Mouse (Mus musculus): ENCODE results near the gene Nav2. TPM values are rescaled to one million over a fixed set of nuclear protein-coding genes. Genes with fewer than 3 reads are reported as not detected.

Nav2 gene
- polyA plus RNA-seq, 1 experiment from 2014 or later, result 22.4 TPM

- Histone ChIP-seq H3K4me3 (ENCODE audit: low read depth, low read length) (no peak overlapping the region), H3K4me2 (replicated peaks; ENCODE audit: low read depth, low read length) (no peak overlapping the region), H3K27ac (ENCODE audit: low read length) (no peak overlapping the region), H3K36me3 (ENCODE audit: insufficient read depth, low read length) (no peaks in the 10 kb centered on the region), H3K27me3 (replicated peaks; ENCODE audit: insufficient read depth, low read length) (no peaks in the 10 kb centered on the region), H3K9me3 (ENCODE audit: low read length) (no peaks in the 10 kb centered on the region), H3K4me1 (ENCODE audit: insufficient read depth, low read depth, low read length) (peaks cover 6% of the 10 kb centered on the region; the same call in 1 of the 2 replicates), H3K9ac (replicated peaks; ENCODE audit: low read depth) (no peak overlapping the region)
- DNase-seq (ENCODE audit: low spot score) (no peak), ATAC-seq (no peak)
- TF ChIP-seq CTCF (IDR thresholded peaks at IDR 0.05) (no peak), EP300 (IDR thresholded peaks at IDR 0.05) (no peak)
- WGBS, result 47% methylated on average over 9 of the region's 9 CpGs
Observed at GRCm38 (mm10) chr7:49326967-49327742, 418.6 kb downstream of the Nav2 start.

GRCm38 (mm10) chr7:49330181-49330580 is 421.7 kb downstream of the Nav2 start:
- no peaks in the 10 kb centered on the region for H3K27me3 ChIP-seq (replicated peaks; ENCODE audit: insufficient read depth, low read length)
- no peak for DNase-seq (ENCODE audit: low spot score)
- TF ChIP-seq CTCF (IDR thresholded peaks at IDR 0.05), result no peak
- no peak for TF ChIP-seq EP300 (IDR thresholded peaks at IDR 0.05)
- H3K36me3 ChIP-seq (ENCODE audit: insufficient read depth, low read length), result no peaks in the 10 kb centered on the region
- H3K4me1 ChIP-seq (ENCODE audit: insufficient read depth, low read depth, low read length), result peaks cover 6% of the 10 kb centered on the region; the same call in 1 of the 2 replicates
- no peak overlapping the region for H3K27ac ChIP-seq (ENCODE audit: low read length)
- no peak overlapping the region for H3K4me3 ChIP-seq (ENCODE audit: low read depth, low read length)
- H3K9ac ChIP-seq (replicated peaks; ENCODE audit: low read depth), result no peak overlapping the region
- 63% methylated on average over 4 of the region's 4 CpGs for WGBS
- H3K9me3 ChIP-seq (ENCODE audit: low read length), result no peaks in the 10 kb centered on the region
- no peak for ATAC-seq
- no peak overlapping the region for H3K4me2 ChIP-seq (replicated peaks; ENCODE audit: low read depth, low read length)

- Histone ChIP-seq H3K4me3 (ENCODE audit: low read depth, low read length) (no peak overlapping the region), H3K9ac (replicated peaks; ENCODE audit: low read depth) (no peak overlapping the region), H3K4me2 (replicated peaks; ENCODE audit: low read depth, low read length) (no peak overlapping the region), H3K4me1 (ENCODE audit: insufficient read depth, low read depth, low read length) (no peaks in the 10 kb centered on the region; the same call in 1 of the 2 replicates), H3K36me3 (ENCODE audit: insufficient read depth, low read length) (no peaks in the 10 kb centered on the region), H3K27me3 (replicated peaks; ENCODE audit: insufficient read depth, low read length) (no peaks in the 10 kb centered on the region), H3K9me3 (ENCODE audit: low read length) (no peaks in the 10 kb centered on the region), H3K27ac (ENCODE audit: low read length) (no peak overlapping the region)
- no peak for TF ChIP-seq CTCF (IDR thresholded peaks at IDR 0.05)
- no peak for TF ChIP-seq EP300 (IDR thresholded peaks at IDR 0.05)
- 62% methylated on average over 4 of the region's 4 CpGs for WGBS
- ATAC-seq, result no peak
- no peak for DNase-seq (ENCODE audit: low spot score)
Observed at GRCm38 (mm10) chr7:49331939-49332338, 423.4 kb downstream of the Nav2 start.

- H3K4me1 ChIP-seq (ENCODE audit: insufficient read depth, low read depth, low read length), result no peaks in the 10 kb centered on the region
- TF ChIP-seq CTCF (IDR thresholded peaks at IDR 0.05), result no peak
- TF ChIP-seq EP300 (IDR thresholded peaks at IDR 0.05), result no peak
- no peak overlapping the region for H3K27ac ChIP-seq (ENCODE audit: low read length)
- H3K36me3 ChIP-seq (ENCODE audit: insufficient read depth, low read length), result no peaks in the 10 kb centered on the region
- H3K4me2 ChIP-seq (replicated peaks; ENCODE audit: low read depth, low read length), result no peak overlapping the region
- peak; percentile 46 for ATAC-seq
- H3K9ac ChIP-seq (replicated peaks; ENCODE audit: low read depth), result no peak overlapping the region
- peak; percentile 33 for DNase-seq (ENCODE audit: low spot score)
- no peaks in the 10 kb centered on the region for H3K9me3 ChIP-seq (ENCODE audit: low read length)
- 52% methylated on average over 7 of the region's 7 CpGs for WGBS
- no peaks in the 10 kb centered on the region for H3K27me3 ChIP-seq (replicated peaks; ENCODE audit: insufficient read depth, low read length)
- H3K4me3 ChIP-seq (ENCODE audit: low read depth, low read length), result no peak overlapping the region
Observed at GRCm38 (mm10) chr7:49332644-49333043, 424.1 kb downstream of the Nav2 start.

GRCm38 (mm10) chr7:49334163-49334562 is 425.6 kb downstream of the Nav2 start:
- DNase-seq (ENCODE audit: low spot score) (no peak), ATAC-seq (no peak)
- H3K4me1 ChIP-seq (ENCODE audit: insufficient read depth, low read depth, low read length), result no peaks in the 10 kb centered on the region
- WGBS, result 72% methylated on average over 5 of the region's 5 CpGs
- no peak for TF ChIP-seq EP300 (IDR thresholded peaks at IDR 0.05)
- no peaks in the 10 kb centered on the region for H3K9me3 ChIP-seq (ENCODE audit: low read length)
- no peak overlapping the region for H3K4me2 ChIP-seq (replicated peaks; ENCODE audit: low read depth, low read length)
- no peak overlapping the region for H3K9ac ChIP-seq (replicated peaks; ENCODE audit: low read depth)
- H3K27me3 ChIP-seq (replicated peaks; ENCODE audit: insufficient read depth, low read length), result no peaks in the 10 kb centered on the region
- H3K36me3 ChIP-seq (ENCODE audit: insufficient read depth, low read length), result no peaks in the 10 kb centered on the region
- no peak overlapping the region for H3K4me3 ChIP-seq (ENCODE audit: low read depth, low read length)
- no peak overlapping the region for H3K27ac ChIP-seq (ENCODE audit: low read length)

DNA sequence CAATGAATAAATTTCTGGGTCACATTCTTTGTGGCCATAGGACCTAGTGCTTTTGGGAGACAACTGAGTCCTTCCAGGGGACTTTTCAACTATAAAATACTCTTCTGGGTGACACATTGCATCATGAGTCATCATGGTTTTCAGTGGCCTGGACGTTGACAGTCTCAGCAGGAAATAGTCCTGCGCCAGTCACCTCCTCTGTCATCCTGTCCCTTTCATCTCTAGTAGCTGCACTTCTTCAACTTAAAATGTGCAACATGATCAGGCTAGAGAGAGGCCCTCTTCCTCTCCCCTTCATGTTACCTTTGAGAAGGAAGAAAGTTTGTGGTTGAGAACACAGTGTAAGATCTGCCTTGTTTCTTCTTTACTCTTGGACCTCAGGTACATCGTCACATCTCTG is 426.5 kb downstream of the Nav2 start:
- DNase-seq (ENCODE audit: low spot score) (no peak), ATAC-seq (no peak)
- Histone ChIP-seq H3K4me1 (ENCODE audit: insufficient read depth, low read depth, low read length) (no peaks in the 10 kb centered on the region), H3K27me3 (replicated peaks; ENCODE audit: insufficient read depth, low read length) (no peaks in the 10 kb centered on the region), H3K36me3 (ENCODE audit: insufficient read depth, low read length) (no peaks in the 10 kb centered on the region), H3K27ac (ENCODE audit: low read length) (no peak overlapping the region), H3K9me3 (ENCODE audit: low read length) (no peaks in the 10 kb centered on the region), H3K4me3 (ENCODE audit: low read depth, low read length) (no peak overlapping the region), H3K9ac (replicated peaks; ENCODE audit: low read depth) (no peak overlapping the region), H3K4me2 (replicated peaks; ENCODE audit: low read depth, low read length) (no peak overlapping the region)
- WGBS, result 50% methylated on average over 3 of the region's 3 CpGs
- TF ChIP-seq CTCF (IDR thresholded peaks at IDR 0.05), result no peak
- no peak for TF ChIP-seq EP300 (IDR thresholded peaks at IDR 0.05)

Measured in lung, postnatal 0 days (tissue).